Mouse (Mus musculus) G1E (cell line): ENCODE measurements around the gene P2rx1. TPM values are rescaled to one million over a fixed set of nuclear protein-coding genes. Genes with fewer than 3 reads are reported as not detected.

Experiments used
- ATAC-seq: 2 replicates; pipeline ENCODE4 v1.8.0; 2016; ENCODE audit warnings: mild to moderate bottlenecking; ENCODE audit not compliant: insufficient number of reproducible peaks, poor library complexity, low FRiP score, severe bottlenecking; ENCODE audit errors: extremely low read depth
- DNase-seq: peaks from one replicate; pipeline ENCODE4 v3.0.0; 2012; ENCODE audit warnings: low spot score
- H3K27me3 ChIP-seq: 2 replicates; pipeline ENCODE4 v1.6.1; 2012; ENCODE audit warnings: mild to moderate bottlenecking, low read length, inconsistent platforms; ENCODE audit not compliant: insufficient read depth
- H3K36me3 ChIP-seq: replicated peaks from 2 replicates; pipeline ENCODE3; 2012; ENCODE audit warnings: mild to moderate bottlenecking, inconsistent platforms
- H3K4me1 ChIP-seq: 2 replicates; pipeline ENCODE4 v1.6.1; 2012; ENCODE audit warnings: low read depth, low read length, inconsistent platforms, mixed read lengths; ENCODE audit not compliant: insufficient read depth
- H3K4me3 ChIP-seq: 2 replicates; pipeline ENCODE4 v1.5.1; 2012; ENCODE audit warnings: low read depth, mild to moderate bottlenecking, inconsistent platforms, low read length, moderate library complexity, mixed read lengths
- H3K9me3 ChIP-seq: replicated peaks from 2 replicates; pipeline ENCODE4 v1.6.1; 2012; ENCODE audit warnings: inconsistent platforms
- CTCF ChIP-seq: IDR thresholded peaks from 2 replicates; pipeline ENCODE4 v1.5.1; 2012; ENCODE audit warnings: low read depth, low read length, inconsistent platforms, mixed read lengths
- GATA1 ChIP-seq: IDR thresholded peaks from 2 replicates; pipeline ENCODE4 v1.6.1; 2012; ENCODE audit warnings: borderline replicate concordance, low read length, inconsistent platforms, mixed read lengths
- GATA2 ChIP-seq: IDR thresholded peaks from 2 replicates; pipeline ENCODE4 v1.6.1; 2012; ENCODE audit warnings: low read depth, low read length, inconsistent platforms, borderline replicate concordance
- POLR2AphosphoS5 ChIP-seq: IDR thresholded peaks from 2 replicates; pipeline ENCODE4 v1.6.1; 2012; ENCODE audit warnings: low read depth, low read length, inconsistent platforms; ENCODE audit not compliant: insufficient replicate concordance
- TAL1 ChIP-seq: conservative IDR thresholded peaks from 2 replicates; pipeline ENCODE4 v1.6.1; 2012; ENCODE audit warnings: low read depth, low read length, inconsistent platforms, mixed read lengths
- polyA plus RNA-seq: library from polyadenylated mRNA; stranded (reverse); fragments of >175 nt; gene quantifications from 2 replicates; pipeline ENCODE4 v1.2.3, GENCODE M21; 2012
- total RNA-seq, 2 experiments: library from RNA; stranded (forward) in 1 of 2; stranded (reverse) in 1 of 2; fragments of 200-1000 nt in 1 of 2; fragments of >200 nt in 1 of 2; fragmentation: Nextera tagmentation in 1 of 2; gene quantifications; 2 replicates each; pipeline ENCODE4 v1.2.3; 2014 to 2017

The P2rx1 gene
- total and polyA plus RNA-seq, 3 experiments: 11.4 to 46.9 (median 14.8) TPM

GRCm38 (mm10) chr11:73007698-73008481, 9.0 kb downstream of the P2rx1 start:
- ATAC-seq (no peak), DNase-seq (no peak)
- H3K9me3 ChIP-seq: no peaks in the 10 kb centered on the region
- peaks cover 12% of the 10 kb centered on the region for H3K4me1 ChIP-seq
- TF ChIP-seq POLR2AphosphoS5: no peak
- peak; percentile 61 for TF ChIP-seq CTCF
- TF ChIP-seq TAL1: no peak
- no peak for TF ChIP-seq GATA1
- peaks cover 15% of the 10 kb centered on the region for H3K36me3 ChIP-seq
- H3K4me3 ChIP-seq: no peak overlapping the region
- H3K27me3 ChIP-seq: peaks cover 35% of the 10 kb centered on the region

GRCm38 (mm10) chr11:73008826-73009225, 9.9 kb downstream of the P2rx1 start:
- H3K36me3 ChIP-seq: peaks cover 18% of the 10 kb centered on the region
- no peak for ATAC-seq
- peaks cover 36% of the 10 kb centered on the region for H3K27me3 ChIP-seq
- H3K9me3 ChIP-seq: no peaks in the 10 kb centered on the region
- TF ChIP-seq CTCF (no peak), GATA2 (no peak), GATA1 (no peak), TAL1 (no peak)
- DNase-seq: no peak
- no peak overlapping the region for H3K4me3 ChIP-seq
- peaks cover 12% of the 10 kb centered on the region for H3K4me1 ChIP-seq

GRCm38 (mm10) chr11:73009531-73010274, 10.8 kb downstream of the P2rx1 start:
- TF ChIP-seq POLR2AphosphoS5 (no peak), TAL1 (no peak), CTCF (no peak), GATA1 (no peak), GATA2 (no peak)
- no peak for DNase-seq
- peaks cover 22% of the 10 kb centered on the region for H3K36me3 ChIP-seq
- H3K9me3 ChIP-seq: no peaks in the 10 kb centered on the region
- peaks cover 43% of the 10 kb centered on the region for H3K27me3 ChIP-seq
- ATAC-seq: no peak
- H3K4me1 ChIP-seq: peaks cover 12% of the 10 kb centered on the region
- H3K4me3 ChIP-seq: no peak overlapping the region

GRCm38 (mm10) chr11:73013981-73014380, 15.1 kb downstream of the P2rx1 start:
- TF ChIP-seq GATA2: no peak
- no peak for TF ChIP-seq CTCF
- no peak for TF ChIP-seq GATA1
- TF ChIP-seq POLR2AphosphoS5: no peak
- no peak for TF ChIP-seq TAL1
- H3K4me1 ChIP-seq: peaks cover 13% of the 10 kb centered on the region
- peaks cover 73% of the 10 kb centered on the region for H3K27me3 ChIP-seq
- H3K9me3 ChIP-seq: no peaks in the 10 kb centered on the region
- DNase-seq: no peak
- H3K36me3 ChIP-seq: peaks cover 17% of the 10 kb centered on the region
- no peak overlapping the region for H3K4me3 ChIP-seq
- no peak for ATAC-seq

- no peak for ATAC-seq
- no peak for DNase-seq
- H3K4me3 ChIP-seq: no peak overlapping the region
- H3K36me3 ChIP-seq: peaks cover 9% of the 10 kb centered on the region
- peaks cover 73% of the 10 kb centered on the region for H3K27me3 ChIP-seq
- H3K9me3 ChIP-seq: no peaks in the 10 kb centered on the region
- no peak for TF ChIP-seq TAL1
- TF ChIP-seq POLR2AphosphoS5: no peak
- no peak for TF ChIP-seq CTCF
- TF ChIP-seq GATA1: no peak
- no peak for TF ChIP-seq GATA2
- H3K4me1 ChIP-seq: peaks cover 22% of the 10 kb centered on the region
Measured at GRCm38 (mm10) chr11:73014831-73015344, 16.0 kb downstream of the P2rx1 start.

- peaks cover 29% of the 10 kb centered on the region for H3K4me1 ChIP-seq
- H3K27me3 ChIP-seq: peaks cover 74% of the 10 kb centered on the region
- H3K36me3 ChIP-seq: peaks cover 8% of the 10 kb centered on the region
- no peak for TF ChIP-seq CTCF
- no peak for TF ChIP-seq TAL1
- no peak for TF ChIP-seq POLR2AphosphoS5
- TF ChIP-seq GATA1: no peak
- no peak for TF ChIP-seq GATA2
- no peak overlapping the region for H3K4me3 ChIP-seq
- DNase-seq (no peak), ATAC-seq (no peak)
- no peaks in the 10 kb centered on the region for H3K9me3 ChIP-seq
Measured at GRCm38 (mm10) chr11:73015391-73016102, 16.6 kb downstream of the P2rx1 start.
